Mouse (Mus musculus): ENCODE data around the gene Slc17a1.

Gene Slc17a1

GRCm38 (mm10) chr13:23892592-23893268 is 25.2 kb downstream of the Slc17a1 start:
- peak; percentile 64 for DNase-seq

- peak; percentile 83 for DNase-seq
These were observed 25.7 kb downstream of the Slc17a1 start for GRCm38 (mm10) chr13:23893269-23893593.

- DNase-seq, result no peak
These were observed 30.7 kb downstream of the Slc17a1 start for GRCm38 (mm10) chr13:23898242-23898641.

- no peak for DNase-seq
These were observed 39.4 kb downstream of the Slc17a1 start for GRCm38 (mm10) chr13:23906906-23907305.

- no peak for DNase-seq
These were observed 42.6 kb downstream of the Slc17a1 start for GRCm38 (mm10) chr13:23910121-23910520.

GRCm38 (mm10) chr13:23911335-23911734 is 43.8 kb downstream of the Slc17a1 start:
- no peak for DNase-seq

GRCm38 (mm10) chr13:23913791-23914306 is 46.3 kb downstream of the Slc17a1 start:
- peak; percentile 75 for DNase-seq

GRCm38 (mm10) chr13:23914376-23915167 is 47.0 kb downstream of the Slc17a1 start, which contains the start of gene Slc17a4:
Slc17a4 (minus strand) TSS chr13:23915009.
- no peak for DNase-seq

- DNase-seq, result no peak
These were observed 48.6 kb downstream of the Slc17a1 start for GRCm38 (mm10) chr13:23916132-23916531.

GRCm38 (mm10) chr13:23917674-23918073 is 50.1 kb downstream of the Slc17a1 start:
- no peak for DNase-seq

GRCm38 (mm10) chr13:23925792-23926191 is 58.2 kb downstream of the Slc17a1 start:
- DNase-seq, result no peak

- no peak for DNase-seq
These were observed 61.1 kb downstream of the Slc17a1 start for GRCm38 (mm10) chr13:23928637-23929036.

- no peak for DNase-seq
These were observed 62.9 kb downstream of the Slc17a1 start for GRCm38 (mm10) chr13:23930461-23930860.

- no peak for DNase-seq
These were observed 63.4 kb downstream of the Slc17a1 start for GRCm38 (mm10) chr13:23930904-23931303.

- DNase-seq, result no peak
These were observed 66.1 kb downstream of the Slc17a1 start, which contains the start of gene Hist1h2ba for GRCm38 (mm10) chr13:23933421-23934210. Hist1h2ba (minus strand) TSS chr13:23934156.

GRCm38 (mm10) chr13:23934211-23934520 is 66.6 kb downstream of the Slc17a1 start, which contains the start of gene Hist1h2aa:
Hist1h2aa (plus strand) TSS chr13:23934462.
- DNase-seq, result no peak

GRCm38 (mm10) chr13:23938699-23939098 is 71.1 kb downstream of the Slc17a1 start:
- no peak for DNase-seq

GRCm38 (mm10) chr13:23940291-23940690 is 72.7 kb downstream of the Slc17a1 start:
- DNase-seq, result peak; percentile 7

- peak; percentile 6 for DNase-seq
These were observed 75.3 kb downstream of the Slc17a1 start for GRCm38 (mm10) chr13:23942861-23943260.
